Mouse (Mus musculus) neural tube, embryonic 13.5 days (tissue): ENCODE results near the gene Cited2. TPM values are rescaled to one million over a fixed set of nuclear protein-coding genes. Genes with fewer than 3 reads are reported as not detected.

ENCODE experiments used
- ATAC-seq: fragments of 200-750 bp; cut with Nextera tagmentation; 2 replicates; pipeline ENCODE4 v1.8.0; 2017; ENCODE audit warnings: low read depth, mild to moderate bottlenecking, moderate TSS enrichment, moderate library complexity
- H3K27ac ChIP-seq: fragments of 300-500 bp; sonication (generic); replicated peaks from 2 replicates; pipeline ENCODE4 v1.5.1; 2015; ENCODE audit warnings: moderate library complexity, mild to moderate bottlenecking, inconsistent platforms
- H3K27me3 ChIP-seq: fragments of 300-500 bp; sonication (generic); 2 replicates; pipeline ENCODE4 v1.6.1; 2015; ENCODE audit warnings: mild to moderate bottlenecking, inconsistent platforms
- H3K36me3 ChIP-seq: fragments of 300-500 bp; sonication (generic); 2 replicates; pipeline ENCODE4 v1.6.1; 2015; ENCODE audit warnings: mild to moderate bottlenecking, inconsistent platforms
- H3K4me1 ChIP-seq: fragments of 300-500 bp; sonication (generic); replicated peaks from 2 replicates; pipeline ENCODE4 v1.6.1; 2015; ENCODE audit warnings: inconsistent platforms
- H3K4me2 ChIP-seq: fragments of 300-500 bp; sonication (generic); 2 replicates; pipeline ENCODE4 v1.6.1; 2015; ENCODE audit warnings: inconsistent platforms, mild to moderate bottlenecking, moderate library complexity
- H3K4me3 ChIP-seq: fragments of 300-500 bp; sonication (generic); 2 replicates; pipeline ENCODE4 v1.5.1; 2015; ENCODE audit warnings: mild to moderate bottlenecking, inconsistent platforms
- H3K9ac ChIP-seq: fragments of 300-500 bp; sonication (generic); 2 replicates; pipeline ENCODE4 v1.6.1; 2015; ENCODE audit warnings: moderate library complexity, mild to moderate bottlenecking, inconsistent platforms
- H3K9me3 ChIP-seq: fragments of 300-500 bp; sonication (generic); 2 replicates; pipeline ENCODE4 v1.6.1; 2016; ENCODE audit warnings: inconsistent platforms
- WGBS: fragments of 180-500 bp; shearing (Covaris S2); methylation state at CpG from one replicate; pipeline ENCODE4 v1.1.7; 2015; 5-methylcytosine and 5-hydroxymethylcytosine counted together
- polyA plus RNA-seq: library from polyadenylated mRNA; unstranded; fragments of >200 nt; fragmentation: Nextera tagmentation; extraction: Ambion mirVana; gene quantifications from 2 replicates; pipeline ENCODE4 v1.2.1, GENCODE M21; 2015

Cited2 gene
- polyA plus RNA-seq, 1 experiment from 2014 or later = 76.2 TPM

GRCm38 (mm10) chr10:17697376-17698265 is 25.4 kb upstream of the Cited2 start:
- Histone ChIP-seq H3K4me2 (no peak overlapping the region), H3K36me3 (no peaks in the 10 kb centered on the region), H3K9ac (no peak overlapping the region), H3K27ac (no peak overlapping the region), H3K4me1 (no peaks in the 10 kb centered on the region), H3K27me3 (no peaks in the 10 kb centered on the region), H3K4me3 (no peak overlapping the region), H3K9me3 (no peaks in the 10 kb centered on the region)
- 55% methylated on average over 7 of the region's 7 CpGs for WGBS
- no peak for ATAC-seq

GRCm38 (mm10) chr10:17705466-17705973 is 17.5 kb upstream of the Cited2 start:
- H3K4me3 ChIP-seq = no peak overlapping the region
- ATAC-seq = no peak
- 17% methylated on average over 4 of the region's 4 CpGs for WGBS
- no peaks in the 10 kb centered on the region for H3K9me3 ChIP-seq
- H3K4me1 ChIP-seq = no peaks in the 10 kb centered on the region
- H3K9ac ChIP-seq = no peak overlapping the region
- no peaks in the 10 kb centered on the region for H3K36me3 ChIP-seq
- H3K27me3 ChIP-seq = no peaks in the 10 kb centered on the region
- no peak overlapping the region for H3K4me2 ChIP-seq
- H3K27ac ChIP-seq = no peak overlapping the region

GRCm38 (mm10) chr10:17710753-17711152 is 12.3 kb upstream of the Cited2 start:
- H3K9ac ChIP-seq = no peak overlapping the region
- no peak for ATAC-seq
- H3K9me3 ChIP-seq = no peaks in the 10 kb centered on the region
- H3K36me3 ChIP-seq = no peaks in the 10 kb centered on the region
- H3K4me3 ChIP-seq = no peak overlapping the region
- H3K27me3 ChIP-seq = no peaks in the 10 kb centered on the region
- H3K4me2 ChIP-seq = no peak overlapping the region
- H3K4me1 ChIP-seq = no peaks in the 10 kb centered on the region
- H3K27ac ChIP-seq = no peak overlapping the region
- 87% methylated on average over 3 of the region's 3 CpGs for WGBS

GRCm38 (mm10) chr10:17719009-17719570 is 3.9 kb upstream of the Cited2 start:
- Histone ChIP-seq H3K27me3 (no peaks in the 10 kb centered on the region), H3K9ac (no peak overlapping the region), H3K27ac (no peak overlapping the region), H3K9me3 (no peaks in the 10 kb centered on the region), H3K4me1 (peaks cover 10% of the 10 kb centered on the region), H3K4me3 (no peak overlapping the region), H3K4me2 (no peak overlapping the region), H3K36me3 (no peaks in the 10 kb centered on the region)
- ATAC-seq = no peak
- WGBS = 90% methylated on average over 4 of the region's 4 CpGs

- no peaks in the 10 kb centered on the region for H3K9me3 ChIP-seq
- H3K27ac ChIP-seq = no peak overlapping the region
- no peaks in the 10 kb centered on the region for H3K27me3 ChIP-seq
- no peaks in the 10 kb centered on the region for H3K36me3 ChIP-seq
- no peak for ATAC-seq
- H3K4me1 ChIP-seq = peaks cover 10% of the 10 kb centered on the region
- H3K4me2 ChIP-seq = no peak overlapping the region
- WGBS = 96% methylated on average over 5 of the region's 5 CpGs
- H3K4me3 ChIP-seq = no peak overlapping the region
- H3K9ac ChIP-seq = no peak overlapping the region
Measured at GRCm38 (mm10) chr10:17719646-17720045, 3.4 kb upstream of the Cited2 start.

- no peak for ATAC-seq
- 77% methylated on average over 8 of the region's 8 CpGs for WGBS
- H3K4me1 ChIP-seq = peaks cover 21% of the 10 kb centered on the region
- peak overlapping the region; percentile 79 for H3K4me2 ChIP-seq
- H3K9me3 ChIP-seq = no peaks in the 10 kb centered on the region
- peak overlapping the region; percentile 100 for H3K27ac ChIP-seq
- H3K27me3 ChIP-seq = no peaks in the 10 kb centered on the region
- peak overlapping the region; percentile 99; the same call in 1 of the 2 replicates for H3K9ac ChIP-seq
- 0 out of 2 replicates have a peak, but pooled peaks cover 4% of the 10 kb centered on the region for H3K36me3 ChIP-seq
- peak overlapping the region; percentile 98 for H3K4me3 ChIP-seq
Measured at GRCm38 (mm10) chr10:17720891-17721601, 2.0 kb upstream of the Cited2 start.

GRCm38 (mm10) chr10:17721602-17722121 is 1.4 kb upstream of the Cited2 start:
- Histone ChIP-seq H3K4me3 (peak overlapping the region; percentile 98), H3K9ac (peak overlapping the region; percentile 99), H3K27me3 (no peaks in the 10 kb centered on the region), H3K36me3 (0 out of 2 replicates have a peak, but pooled peaks cover 4% of the 10 kb centered on the region), H3K27ac (peak overlapping the region; percentile 100), H3K4me2 (peak overlapping the region; percentile 79), H3K9me3 (no peaks in the 10 kb centered on the region), H3K4me1 (peaks cover 27% of the 10 kb centered on the region)
- peak; percentile 2 for ATAC-seq
- under 1% methylated on average over 21 of the region's 21 CpGs for WGBS

GRCm38 (mm10) chr10:17722158-17722557 is 860 bp upstream of the Cited2 start:
- peak overlapping the region; percentile 99 for H3K9ac ChIP-seq
- H3K4me1 ChIP-seq = peaks cover 32% of the 10 kb centered on the region
- H3K4me3 ChIP-seq = peak overlapping the region; percentile 98
- H3K27ac ChIP-seq = peak overlapping the region; percentile 100
- H3K27me3 ChIP-seq = no peaks in the 10 kb centered on the region
- no peaks in the 10 kb centered on the region for H3K9me3 ChIP-seq
- peak overlapping the region; percentile 79 for H3K4me2 ChIP-seq
- under 1% methylated on average over 24 of the region's 24 CpGs for WGBS
- H3K36me3 ChIP-seq = 0 out of 2 replicates have a peak, but pooled peaks cover 4% of the 10 kb centered on the region
- ATAC-seq = peak; percentile 86

- H3K9ac ChIP-seq = peak overlapping the region; percentile 99
- H3K9me3 ChIP-seq = no peaks in the 10 kb centered on the region
- peak overlapping the region; percentile 79 for H3K4me2 ChIP-seq
- WGBS = 1% methylated on average over 30 of the region's 30 CpGs
- peak overlapping the region; percentile 100 for H3K27ac ChIP-seq
- H3K4me1 ChIP-seq = peaks cover 42% of the 10 kb centered on the region
- H3K27me3 ChIP-seq = no peaks in the 10 kb centered on the region
- 0 out of 2 replicates have a peak, but pooled peaks cover 4% of the 10 kb centered on the region for H3K36me3 ChIP-seq
- ATAC-seq = peak; percentile 56
- H3K4me3 ChIP-seq = peak overlapping the region; percentile 98
Measured at GRCm38 (mm10) chr10:17723421-17723841, 413 bp downstream of the Cited2 start.

- peak overlapping the region; percentile 99 for H3K9ac ChIP-seq
- peak overlapping the region; percentile 79 for H3K4me2 ChIP-seq
- H3K36me3 ChIP-seq = 0 out of 2 replicates have a peak, but pooled peaks cover 4% of the 10 kb centered on the region
- WGBS = under 1% methylated on average over 65 of the region's 65 CpGs
- peak overlapping the region; percentile 100 for H3K27ac ChIP-seq
- peak; percentile 13 for ATAC-seq
- no peaks in the 10 kb centered on the region for H3K27me3 ChIP-seq
- no peaks in the 10 kb centered on the region for H3K9me3 ChIP-seq
- H3K4me3 ChIP-seq = peak overlapping the region; percentile 98
- peaks cover 46% of the 10 kb centered on the region for H3K4me1 ChIP-seq
Measured at GRCm38 (mm10) chr10:17723871-17724741, 1.1 kb downstream of the Cited2 start.
